Mouse (Mus musculus): ENCODE data around the gene Rnf182. TPM values are rescaled to one million over a fixed set of nuclear protein-coding genes. Genes with fewer than 3 reads are reported as not detected.
A peak's percentile ranks its signal among the peaks of the same experiment; 100 is the strongest.

Gene Rnf182
- polyA plus RNA-seq, 1 experiment from 2014 or later: 0.21 TPM

- no peak overlapping the region for H3K9ac ChIP-seq (ENCODE audit: low read depth, low read length)
- no peak overlapping the region for H3K27ac ChIP-seq (ENCODE audit: low read depth, low read length)
- H3K4me3 ChIP-seq (ENCODE audit: low read depth, low read length): no peak overlapping the region
- no peaks in the 10 kb centered on the region for H3K36me3 ChIP-seq (ENCODE audit: control insufficient read depth, insufficient read depth)
- H3K9me3 ChIP-seq (ENCODE audit: control insufficient read depth): no peaks in the 10 kb centered on the region
- WGBS: 91% methylated on average over 12 of the region's 12 CpGs
- TF ChIP-seq CTCF (IDR thresholded peaks at IDR 0.05; ENCODE audit: low read depth): no peak
- ATAC-seq: no peak
- H3K4me1 ChIP-seq (replicated peaks; ENCODE audit: control insufficient read depth, insufficient read depth, low read length): no peaks in the 10 kb centered on the region
- no peaks in the 10 kb centered on the region for H3K27me3 ChIP-seq (replicated peaks; ENCODE audit: control insufficient read depth, insufficient read depth, low read length)
- H3K4me2 ChIP-seq (replicated peaks; ENCODE audit: low read depth): no peak overlapping the region
Measured at GRCm38 (mm10) chr13:43577766-43578165, 37.7 kb upstream of the Rnf182 start.

GRCm38 (mm10) chr13:43579740-43580139, 35.8 kb upstream of the Rnf182 start:
- no peak for ATAC-seq
- Histone ChIP-seq H3K27me3 (replicated peaks; ENCODE audit: control insufficient read depth, insufficient read depth, low read length) (no peaks in the 10 kb centered on the region), H3K27ac (ENCODE audit: low read depth, low read length) (no peak overlapping the region), H3K4me2 (replicated peaks; ENCODE audit: low read depth) (no peak overlapping the region), H3K4me1 (replicated peaks; ENCODE audit: control insufficient read depth, insufficient read depth, low read length) (no peaks in the 10 kb centered on the region), H3K4me3 (ENCODE audit: low read depth, low read length) (no peak overlapping the region), H3K9ac (ENCODE audit: low read depth, low read length) (no peak overlapping the region), H3K9me3 (ENCODE audit: control insufficient read depth) (no peaks in the 10 kb centered on the region), H3K36me3 (ENCODE audit: control insufficient read depth, insufficient read depth) (no peaks in the 10 kb centered on the region)
- 24% methylated on average over 18 of the region's 18 CpGs for whole genome bisulfite sequencing
- TF ChIP-seq CTCF (IDR thresholded peaks at IDR 0.05; ENCODE audit: low read depth): peak; percentile 83

- no peak for TF ChIP-seq CTCF (IDR thresholded peaks at IDR 0.05; ENCODE audit: low read depth)
- Histone ChIP-seq H3K4me2 (replicated peaks; ENCODE audit: low read depth) (no peak overlapping the region), H3K9ac (ENCODE audit: low read depth, low read length) (no peak overlapping the region), H3K9me3 (ENCODE audit: control insufficient read depth) (no peaks in the 10 kb centered on the region), H3K27ac (ENCODE audit: low read depth, low read length) (no peak overlapping the region), H3K4me3 (ENCODE audit: low read depth, low read length) (no peak overlapping the region), H3K36me3 (ENCODE audit: control insufficient read depth, insufficient read depth) (no peaks in the 10 kb centered on the region), H3K27me3 (replicated peaks; ENCODE audit: control insufficient read depth, insufficient read depth, low read length) (no peaks in the 10 kb centered on the region), H3K4me1 (replicated peaks; ENCODE audit: control insufficient read depth, insufficient read depth, low read length) (no peaks in the 10 kb centered on the region)
- ATAC-seq: no peak
- WGBS: 92% methylated on average over 5 of the region's 5 CpGs
Measured at GRCm38 (mm10) chr13:43580661-43581060, 34.8 kb upstream of the Rnf182 start.

- Histone ChIP-seq H3K9me3 (ENCODE audit: control insufficient read depth) (no peaks in the 10 kb centered on the region), H3K4me2 (replicated peaks; ENCODE audit: low read depth) (no peak overlapping the region), H3K4me1 (replicated peaks; ENCODE audit: control insufficient read depth, insufficient read depth, low read length) (no peaks in the 10 kb centered on the region), H3K9ac (ENCODE audit: low read depth, low read length) (no peak overlapping the region), H3K27me3 (replicated peaks; ENCODE audit: control insufficient read depth, insufficient read depth, low read length) (no peaks in the 10 kb centered on the region), H3K36me3 (ENCODE audit: control insufficient read depth, insufficient read depth) (no peaks in the 10 kb centered on the region), H3K27ac (ENCODE audit: low read depth, low read length) (no peak overlapping the region), H3K4me3 (ENCODE audit: low read depth, low read length) (no peak overlapping the region)
- 50% methylated on average over 16 of the region's 16 CpGs for WGBS
- no peak for ATAC-seq
- TF ChIP-seq CTCF (IDR thresholded peaks at IDR 0.05; ENCODE audit: low read depth): no peak
Measured at GRCm38 (mm10) chr13:43582961-43583360, 32.5 kb upstream of the Rnf182 start.

GRCm38 (mm10) chr13:43583504-43583903, 32.0 kb upstream of the Rnf182 start:
- 64% methylated on average over 8 of the region's 8 CpGs for WGBS
- ATAC-seq: no peak
- Histone ChIP-seq H3K4me3 (ENCODE audit: low read depth, low read length) (no peak overlapping the region), H3K27me3 (replicated peaks; ENCODE audit: control insufficient read depth, insufficient read depth, low read length) (no peaks in the 10 kb centered on the region), H3K9ac (ENCODE audit: low read depth, low read length) (no peak overlapping the region), H3K4me1 (replicated peaks; ENCODE audit: control insufficient read depth, insufficient read depth, low read length) (no peaks in the 10 kb centered on the region), H3K36me3 (ENCODE audit: control insufficient read depth, insufficient read depth) (no peaks in the 10 kb centered on the region), H3K4me2 (replicated peaks; ENCODE audit: low read depth) (no peak overlapping the region), H3K27ac (ENCODE audit: low read depth, low read length) (no peak overlapping the region), H3K9me3 (ENCODE audit: control insufficient read depth) (no peaks in the 10 kb centered on the region)
- TF ChIP-seq CTCF (IDR thresholded peaks at IDR 0.05; ENCODE audit: low read depth): no peak

- 68% methylated on average over 2 of the region's 2 CpGs for WGBS
- Histone ChIP-seq H3K4me3 (ENCODE audit: low read depth, low read length) (no peak overlapping the region), H3K36me3 (ENCODE audit: control insufficient read depth, insufficient read depth) (no peaks in the 10 kb centered on the region), H3K9me3 (ENCODE audit: control insufficient read depth) (no peaks in the 10 kb centered on the region), H3K4me2 (replicated peaks; ENCODE audit: low read depth) (no peak overlapping the region), H3K9ac (ENCODE audit: low read depth, low read length) (no peak overlapping the region), H3K27me3 (replicated peaks; ENCODE audit: control insufficient read depth, insufficient read depth, low read length) (no peaks in the 10 kb centered on the region), H3K4me1 (replicated peaks; ENCODE audit: control insufficient read depth, insufficient read depth, low read length) (no peaks in the 10 kb centered on the region), H3K27ac (ENCODE audit: low read depth, low read length) (no peak overlapping the region)
- no peak for TF ChIP-seq CTCF (IDR thresholded peaks at IDR 0.05; ENCODE audit: low read depth)
- no peak for ATAC-seq
Measured at GRCm38 (mm10) chr13:43585335-43585734, 30.2 kb upstream of the Rnf182 start.

GRCm38 (mm10) chr13:43586966-43587365, 28.5 kb upstream of the Rnf182 start:
- no peaks in the 10 kb centered on the region for H3K27me3 ChIP-seq (replicated peaks; ENCODE audit: control insufficient read depth, insufficient read depth, low read length)
- no peak overlapping the region for H3K4me3 ChIP-seq (ENCODE audit: low read depth, low read length)
- H3K4me2 ChIP-seq (replicated peaks; ENCODE audit: low read depth): no peak overlapping the region
- no peak overlapping the region for H3K9ac ChIP-seq (ENCODE audit: low read depth, low read length)
- WGBS: 97% methylated on average over 3 of the region's 3 CpGs
- H3K36me3 ChIP-seq (ENCODE audit: control insufficient read depth, insufficient read depth): no peaks in the 10 kb centered on the region
- no peak for TF ChIP-seq CTCF (IDR thresholded peaks at IDR 0.05; ENCODE audit: low read depth)
- no peaks in the 10 kb centered on the region for H3K4me1 ChIP-seq (replicated peaks; ENCODE audit: control insufficient read depth, insufficient read depth, low read length)
- no peak for ATAC-seq
- no peaks in the 10 kb centered on the region for H3K9me3 ChIP-seq (ENCODE audit: control insufficient read depth)
- H3K27ac ChIP-seq (ENCODE audit: low read depth, low read length): no peak overlapping the region

Measured in intestine, postnatal 0 days (tissue).